Mouse (Mus musculus) embryonic facial prominence, embryonic 10.5 days (tissue): ENCODE results near the gene Ube2i. TPM values are rescaled to one million over a fixed set of nuclear protein-coding genes. Genes with fewer than 3 reads are reported as not detected.
"Not testable (repeated sequence)": the region's sequence is repeated elsewhere in the genome, so short reads cannot be mapped to it uniquely, and the experiment has no call there.

ENCODE experiments used
- DNase-seq: peaks from one replicate; pipeline ENCODE4 v3.0.0-alpha.2; 2017; ENCODE audit warnings: low spot score
- H3K27ac ChIP-seq: fragments of 300-500 bp; sonication (generic); replicated peaks from 2 replicates; pipeline ENCODE4 v1.5.1; 2016; ENCODE audit warnings: mild to moderate bottlenecking
- H3K27me3 ChIP-seq: fragments of 300-500 bp; sonication (generic); replicated peaks from 2 replicates; pipeline ENCODE4 v1.6.1; 2016; ENCODE audit warnings: low read depth, mild to moderate bottlenecking; ENCODE audit not compliant: poor library complexity, severe bottlenecking
- H3K36me3 ChIP-seq: fragments of 300-500 bp; sonication (generic); replicated peaks from 2 replicates; pipeline ENCODE4 v1.6.1; 2016; ENCODE audit warnings: mild to moderate bottlenecking, moderate library complexity
- H3K4me1 ChIP-seq: fragments of 300-500 bp; sonication (generic); 2 replicates; pipeline ENCODE4 v1.6.1; 2016
- H3K4me3 ChIP-seq: fragments of 300-500 bp; sonication (generic); 2 replicates; pipeline ENCODE4 v1.5.1; 2016; ENCODE audit warnings: mild to moderate bottlenecking, moderate library complexity
- H3K9me3 ChIP-seq: fragments of 300-500 bp; sonication (generic); 2 replicates; pipeline ENCODE4 v1.6.1; 2016; ENCODE audit warnings: mild to moderate bottlenecking
- WGBS: fragments of 180-500 bp; shearing (Covaris S2); methylation state at CpG from one replicate; pipeline ENCODE4 v1.1.7; 2016; 5-methylcytosine and 5-hydroxymethylcytosine counted together
- microRNA-seq: library from miRNA; unstranded; fragments of <30 nt; microRNA quantifications from one replicate; pipeline ENCODE4, GENCODE M21; 2017
- polyA plus RNA-seq: library from polyadenylated mRNA; unstranded; fragments of >200 nt; fragmentation: Nextera tagmentation; extraction: Ambion mirVana; gene quantifications from 2 replicates; pipeline ENCODE4 v1.2.1, GENCODE M21; 2016

The Ube2i gene
- polyA plus RNA-seq, 1 experiment from 2014 or later: 961 TPM

GRCm38 (mm10) chr17:25222951-25223601 is 51.3 kb downstream of the Ube2i start:
- no peaks in the 10 kb centered on the region for H3K9me3 ChIP-seq
- peak overlapping the region; percentile 42; the same call in 1 of the 2 replicates for H3K27ac ChIP-seq
- 47% methylated on average over 6 of the region's 6 CpGs for WGBS
- H3K27me3 ChIP-seq: 0 out of 2 replicates have a peak, but pooled peaks cover 17% of the 10 kb centered on the region
- H3K36me3 ChIP-seq: peaks cover 67% of the 10 kb centered on the region
- H3K4me3 ChIP-seq: peak overlapping the region; percentile 60
- peaks cover 18% of the 10 kb centered on the region for H3K4me1 ChIP-seq
- DNase-seq: no peak

- WGBS: 10% methylated on average over 19 of the region's 28 CpGs
- H3K4me3 ChIP-seq: peak overlapping the region; percentile 60
- H3K27me3 ChIP-seq: 0 out of 2 replicates have a peak, but pooled peaks cover 17% of the 10 kb centered on the region
- peak overlapping the region; percentile 42; the same call in 1 of the 2 replicates for H3K27ac ChIP-seq
- H3K36me3 ChIP-seq: peaks cover 67% of the 10 kb centered on the region
- not testable (repeated sequence) for H3K9me3 ChIP-seq, DNase-seq
- H3K4me1 ChIP-seq: peaks cover 18% of the 10 kb centered on the region
These were observed 51.9 kb downstream of the Ube2i start for GRCm38 (mm10) chr17:25222504-25222940.

- peak overlapping the region; percentile 60 for H3K4me3 ChIP-seq
- WGBS: under 1% methylated on average over 25 of the region's 30 CpGs
- peak overlapping the region; percentile 61 for H3K27ac ChIP-seq
- DNase-seq: peak; percentile 74
- H3K36me3 ChIP-seq: peaks cover 64% of the 10 kb centered on the region
- H3K4me1 ChIP-seq: peaks cover 18% of the 10 kb centered on the region
- 0 out of 2 replicates have a peak, but pooled peaks cover 17% of the 10 kb centered on the region for H3K27me3 ChIP-seq
- no peaks in the 10 kb centered on the region for H3K9me3 ChIP-seq
These were observed 52.5 kb downstream of the Ube2i start for GRCm38 (mm10) chr17:25221821-25222503.

GRCm38 (mm10) chr17:25220746-25221145 is 53.7 kb downstream of the Ube2i start:
- 94% methylated on average over 1 of the region's 1 CpGs for WGBS
- Histone ChIP-seq H3K36me3 (peaks cover 63% of the 10 kb centered on the region), H3K9me3 (no peaks in the 10 kb centered on the region), H3K27ac (no peak overlapping the region), H3K4me1 (peaks cover 18% of the 10 kb centered on the region), H3K27me3 (0 out of 2 replicates have a peak, but pooled peaks cover 17% of the 10 kb centered on the region), H3K4me3 (no peak overlapping the region; the same call in 1 of the 2 replicates)
- no peak for DNase-seq

- peaks cover 64% of the 10 kb centered on the region for H3K36me3 ChIP-seq
- WGBS: 91% methylated on average over 15 of the region's 15 CpGs
These were observed 54.7 kb downstream of the Ube2i start for GRCm38 (mm10) chr17:25219492-25220295.

GRCm38 (mm10) chr17:25218967-25219366 is 55.5 kb downstream of the Ube2i start:
- DNase-seq: no peak
- Histone ChIP-seq H3K27me3 (0 out of 2 replicates have a peak, but pooled peaks cover 17% of the 10 kb centered on the region), H3K4me3 (no peak overlapping the region), H3K36me3 (peaks cover 66% of the 10 kb centered on the region), H3K4me1 (peaks cover 18% of the 10 kb centered on the region), H3K27ac (no peak overlapping the region), H3K9me3 (no peaks in the 10 kb centered on the region)
- 90% methylated on average over 9 of the region's 9 CpGs for WGBS

More at GRCm38 (mm10) chr17:25219492-25220295, 54.7 kb downstream of the Ube2i start:
- H3K27ac ChIP-seq: no peak overlapping the region
- 0 out of 2 replicates have a peak, but pooled peaks cover 17% of the 10 kb centered on the region for H3K27me3 ChIP-seq
- H3K4me1 ChIP-seq: peaks cover 18% of the 10 kb centered on the region
- H3K9me3 ChIP-seq: no peaks in the 10 kb centered on the region
- DNase-seq: no peak
- no peak overlapping the region for H3K4me3 ChIP-seq

- Histone ChIP-seq H3K9me3 (no peaks in the 10 kb centered on the region), H3K36me3 (peaks cover 89% of the 10 kb centered on the region)
- 89% methylated on average over 3 of the region's 3 CpGs for WGBS
These were observed 59.0 kb downstream of the Ube2i start for GRCm38 (mm10) chr17:25215431-25215830.

More at GRCm38 (mm10) chr17:25215431-25215830, 59.0 kb downstream of the Ube2i start:
- H3K27ac ChIP-seq: no peak overlapping the region
- H3K27me3 ChIP-seq: 0 out of 2 replicates have a peak, but pooled peaks cover 2% of the 10 kb centered on the region
- H3K4me1 ChIP-seq: no peaks in the 10 kb centered on the region
- H3K4me3 ChIP-seq: no peak overlapping the region
- no peak for DNase-seq

Small RNA genes lying within 50 kb of the gene (microRNA-seq; reads per million reads assigned to microRNA genes)
- gene Mir3547: 1.2 reads per million

Other genes with a start within 250 kb of the Ube2i start
- 10.6 and 11.0 TPM in 2 replicates for gene Tmem204, start 191.0 kb downstream of the Ube2i start, polyA plus RNA-seq
- 54.0 and 55.5 TPM in 2 replicates for gene Telo2, start 158.7 kb downstream of the Ube2i start, polyA plus RNA-seq
- gene Ptx4, start 153.9 kb downstream of the Ube2i start, polyA plus RNA-seq: 0.09 and 0.14 TPM in 2 replicates
- gene Clcn7, start 141.2 kb downstream of the Ube2i start, polyA plus RNA-seq: 24.4 and 27.5 TPM in 2 replicates
- gene Ccdc154, start 112.2 kb downstream of the Ube2i start, polyA plus RNA-seq: not detected in 2 replicates
- not detected in 2 replicates for gene Gm38655, start 99.2 kb downstream of the Ube2i start, polyA plus RNA-seq
- 35.5 and 36.9 TPM in 2 replicates for gene BC003965, start 90.1 kb downstream of the Ube2i start, polyA plus RNA-seq
- 9.6 and 10.9 TPM in 2 replicates for gene Unkl, start 86.2 kb downstream of the Ube2i start, polyA plus RNA-seq
- gene Gnptg, start 34.5 kb downstream of the Ube2i start, polyA plus RNA-seq: 36.1 and 41.5 TPM in 2 replicates
- 75.4 and 78.6 TPM in 2 replicates for gene Tsr3, start 34.5 kb downstream of the Ube2i start, polyA plus RNA-seq
- 0.67 and 0.94 TPM in 2 replicates for gene Baiap3, start 18.3 kb downstream of the Ube2i start, polyA plus RNA-seq
- gene Prss34, start 23.8 kb upstream of the Ube2i start, polyA plus RNA-seq: not detected in 2 replicates
- gene Prss28, start 34.0 kb upstream of the Ube2i start, polyA plus RNA-seq: not detected in 2 replicates
- not detected in 2 replicates for gene Prss29, start 44.0 kb upstream of the Ube2i start, polyA plus RNA-seq
- gene Tpsab1, start 70.9 kb upstream of the Ube2i start, polyA plus RNA-seq: not detected in 2 replicates
- gene Tpsb2, start 91.7 kb upstream of the Ube2i start, polyA plus RNA-seq: not detected in 2 replicates
- gene Tpsg1, start 94.7 kb upstream of the Ube2i start, polyA plus RNA-seq: not detected in 2 replicates
- 2.9 and 3.3 TPM in 2 replicates for gene Cacna1h, start 159.2 kb upstream of the Ube2i start, polyA plus RNA-seq
- 0.33 TPM in 1 of 2 replicates, not detected in the other for gene Tekt4, start 180.0 kb upstream of the Ube2i start, polyA plus RNA-seq
- gene Sstr5, start 222.7 kb upstream of the Ube2i start, polyA plus RNA-seq: 0.13 and 0.21 TPM in 2 replicates